Mouse (Mus musculus): ENCODE results near the gene Fanci.

- no peak for TF ChIP-seq CTCF (conservative IDR thresholded peaks at IDR 0.05; ENCODE audit: insufficient read depth, insufficient read length, low read depth, low read length)
- no peak for TF ChIP-seq POLR2A (IDR thresholded peaks at IDR 0.05; ENCODE audit: low read depth, low read length)
These were observed 31.1 kb downstream of the Fanci start for GRCm38 (mm10) chr7:79422876-79423275.

Data from kidney, adult 2 months (tissue).